Mouse (Mus musculus) kidney, postnatal 0 days (tissue): ENCODE results near the gene Serpine1. TPM values are rescaled to one million over a fixed set of nuclear protein-coding genes. Genes with fewer than 3 reads are reported as not detected.
A peak's percentile ranks its signal among the peaks of the same experiment; 100 is the strongest.
"Not testable (repeated sequence)": the region's sequence is repeated elsewhere in the genome, so short reads cannot be mapped to it uniquely, and the experiment has no call there.

Experiments
- ATAC-seq: fragments of 200-750 bp; cut with Nextera tagmentation; replicated peaks from 2 replicates; pipeline ENCODE4 v1.8.0; 2017; ENCODE audit warnings: low read depth, moderate number of reproducible peaks, moderate TSS enrichment, moderate library complexity; ENCODE audit not compliant: low FRiP score
- DNase-seq: peaks from one replicate; pipeline ENCODE4 v3.0.0-alpha.2; 2016; ENCODE audit warnings: low spot score
- H3K27ac ChIP-seq: fragments of 300-500 bp; sonication (generic); 2 replicates; pipeline ENCODE4 v1.5.1; 2014; ENCODE audit warnings: mild to moderate bottlenecking
- H3K27me3 ChIP-seq: fragments of 300-500 bp; sonication (generic); 2 replicates; pipeline ENCODE4 v1.6.1; 2014; ENCODE audit warnings: low read length, mixed read lengths; ENCODE audit not compliant: insufficient read depth
- H3K36me3 ChIP-seq: fragments of 300-500 bp; sonication (generic); 2 replicates; pipeline ENCODE4 v1.6.1; 2014; ENCODE audit warnings: low read length, mixed read lengths; ENCODE audit not compliant: insufficient read depth
- H3K4me1 ChIP-seq: fragments of 300-500 bp; sonication (generic); replicated peaks from 2 replicates; pipeline ENCODE4 v1.6.1; 2014; ENCODE audit warnings: antibody characterized with exemption, low read length, mixed read lengths; ENCODE audit not compliant: insufficient read depth
- H3K4me2 ChIP-seq: fragments of 300-500 bp; sonication (generic); 2 replicates; pipeline ENCODE4 v1.6.1; 2014; ENCODE audit warnings: mild to moderate bottlenecking, low read length, moderate library complexity, mixed read lengths
- H3K4me3 ChIP-seq: fragments of 300-500 bp; sonication (generic); replicated peaks from 2 replicates; pipeline ENCODE4 v1.5.1; 2014; ENCODE audit warnings: low read depth, low read length
- H3K9ac ChIP-seq: fragments of 300-500 bp; sonication (generic); 2 replicates; pipeline ENCODE4 v1.6.1; 2014; ENCODE audit warnings: low read depth, low read length
- H3K9me3 ChIP-seq: fragments of 300-500 bp; sonication (generic); replicated peaks from 2 replicates; pipeline ENCODE4 v1.6.1; 2016; ENCODE audit warnings: low read length, inconsistent platforms, mixed read lengths
- CTCF ChIP-seq: IDR thresholded peaks from 2 replicates; pipeline ENCODE4 v1.5.1; 2016; ENCODE audit warnings: antibody characterized with exemption, low read depth, mild to moderate bottlenecking, moderate library complexity
- WGBS: fragments of 180-500 bp; shearing (Covaris S2); extraction: QIAGEN DNeasy Blood & Tissue Kit; methylation state at CpG from one replicate; pipeline ENCODE4 v1.1.7; 2014; 5-methylcytosine and 5-hydroxymethylcytosine counted together
- polyA plus RNA-seq: library from polyadenylated mRNA; unstranded; fragments of >200 nt; fragmentation: Nextera tagmentation; extraction: Ambion mirVana; gene quantifications from 2 replicates; pipeline ENCODE4 v1.2.1, GENCODE M21; 2015

The Serpine1 gene
- polyA plus RNA-seq, result 0.05 and 0.13 TPM in 2 replicates

- peak within 1 kb of the TSS; percentile 19; the same call in 1 of the 2 replicates for H3K4me3 ChIP-seq
- no peaks in the 10 kb centered on the region for H3K9me3 ChIP-seq
- 11% methylated on average over 23 of the region's 23 CpGs for WGBS
- TF ChIP-seq CTCF, result no peak
- H3K27me3 ChIP-seq, result no peaks in the 10 kb centered on the region
- peak; percentile 94 for DNase-seq
- peak; percentile 84 for ATAC-seq
- peak within 1 kb of the TSS; percentile 48 for H3K4me2 ChIP-seq
- no peak within 1 kb of the TSS; the same call in 1 of the 2 replicates for H3K9ac ChIP-seq
- no peaks in the 10 kb centered on the region for H3K36me3 ChIP-seq
- peak within 1 kb of the TSS; percentile 76 for H3K27ac ChIP-seq
- H3K4me1 ChIP-seq, result peaks cover 19% of the 10 kb centered on the region
Measured at GRCm38 (mm10) chr5:137072079-137072960, at the start of gene Serpine1. Gene Serpine1, minus strand, starts transcription at chr5:137072268.

- no peak for TF ChIP-seq CTCF
Measured at GRCm38 (mm10) chr5:137121280-137121679, 49.2 kb upstream of the Serpine1 start.

GRCm38 (mm10) chr5:137118878-137119277 is 46.8 kb upstream of the Serpine1 start:
- Histone ChIP-seq H3K4me3 (no peak overlapping the region), H3K27ac (no peak overlapping the region), H3K36me3 (peaks cover 6% of the 10 kb centered on the region; the same call in 1 of the 2 replicates), H3K27me3 (no peaks in the 10 kb centered on the region), H3K4me2 (no peak overlapping the region), H3K9me3 (no peaks in the 10 kb centered on the region), H3K9ac (no peak overlapping the region), H3K4me1 (no peaks in the 10 kb centered on the region)
- DNase-seq (no peak), ATAC-seq (no peak)
- WGBS, result 88% methylated on average over 4 of the region's 4 CpGs
- TF ChIP-seq CTCF, result no peak

More at GRCm38 (mm10) chr5:137121280-137121679, 49.2 kb upstream of the Serpine1 start:
- H3K9ac ChIP-seq, result no peak overlapping the region
- no peak overlapping the region for H3K4me3 ChIP-seq
- H3K36me3 ChIP-seq, result no peaks in the 10 kb centered on the region
- no peak overlapping the region for H3K4me2 ChIP-seq
- no peaks in the 10 kb centered on the region for H3K9me3 ChIP-seq
- ATAC-seq (no peak), DNase-seq (no peak)
- H3K27ac ChIP-seq, result no peak overlapping the region
- no peaks in the 10 kb centered on the region for H3K27me3 ChIP-seq
- no peaks in the 10 kb centered on the region for H3K4me1 ChIP-seq
- WGBS, result 74% methylated on average over 4 of the region's 4 CpGs

GRCm38 (mm10) chr5:137117994-137118393 is 45.9 kb upstream of the Serpine1 start:
- not testable (repeated sequence) for DNase-seq, H3K4me3 ChIP-seq, H3K4me2 ChIP-seq, H3K4me1 ChIP-seq, H3K27me3 ChIP-seq, H3K9ac ChIP-seq, ATAC-seq, H3K27ac ChIP-seq, H3K9me3 ChIP-seq
- H3K36me3 ChIP-seq, result peaks cover 14% of the 10 kb centered on the region
- 95% methylated on average over 3 of the region's 3 CpGs for WGBS

- DNase-seq, result no peak
- Histone ChIP-seq H3K9me3 (no peaks in the 10 kb centered on the region), H3K27ac (no peak overlapping the region), H3K4me1 (no peaks in the 10 kb centered on the region), H3K27me3 (no peaks in the 10 kb centered on the region), H3K36me3 (peaks cover 21% of the 10 kb centered on the region), H3K4me2 (no peak overlapping the region), H3K4me3 (no peak overlapping the region), H3K9ac (no peak overlapping the region)
- WGBS, result 79% methylated on average over 2 of the region's 2 CpGs
- TF ChIP-seq CTCF, result no peak
- no peak for ATAC-seq
Measured at GRCm38 (mm10) chr5:137116987-137117386, 44.9 kb upstream of the Serpine1 start.

GRCm38 (mm10) chr5:137115866-137116847 is 44.1 kb upstream of the Serpine1 start, which contains the start of gene Trim56:
Gene Trim56, minus strand, starts transcription at chr5:137116209.
- no peaks in the 10 kb centered on the region for H3K9me3 ChIP-seq
- H3K4me2 ChIP-seq, result peak within 1 kb of the TSS; percentile 73
- ATAC-seq, result peak; percentile 80
- no peaks in the 10 kb centered on the region for H3K4me1 ChIP-seq
- TF ChIP-seq CTCF, result no peak
- peak; percentile 91 for DNase-seq
- peak within 1 kb of the TSS; percentile 63 for H3K9ac ChIP-seq
- 7% methylated on average over 29 of the region's 29 CpGs for WGBS
- no peaks in the 10 kb centered on the region for H3K27me3 ChIP-seq
- peak within 1 kb of the TSS; percentile 69 for H3K27ac ChIP-seq
- H3K36me3 ChIP-seq, result peaks cover 21% of the 10 kb centered on the region
- H3K4me3 ChIP-seq, result peak within 1 kb of the TSS; percentile 65
